Mouse (Mus musculus): ENCODE results near the gene Tmem266. TPM values are rescaled to one million over a fixed set of nuclear protein-coding genes. Genes with fewer than 3 reads are reported as not detected.

Tmem266 gene
- polyA plus RNA-seq, 1 experiment, result 47.5 TPM

DNA sequence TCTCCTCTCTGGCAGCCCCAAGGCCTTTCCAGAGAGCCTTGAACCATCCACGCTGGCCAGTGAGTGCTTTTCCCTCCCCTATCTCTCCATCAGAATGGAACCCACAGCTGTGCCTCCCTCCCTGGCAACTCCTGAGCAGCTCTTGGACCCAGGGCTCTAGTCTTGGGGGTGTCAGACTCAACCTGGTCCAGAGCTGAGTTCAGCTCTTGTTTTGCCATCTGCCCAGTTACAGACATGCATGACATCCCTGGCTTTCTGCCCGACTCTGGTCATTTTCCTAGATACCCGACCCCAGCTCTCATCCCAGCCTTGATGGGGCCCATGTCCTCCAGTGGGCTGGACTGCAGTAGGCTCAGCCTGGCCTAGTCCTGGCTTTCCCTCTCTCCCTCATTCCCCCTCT lies 111.7 kb downstream of the Tmem266 start:
- no peak overlapping the region for H3K4me3 ChIP-seq (replicated peaks; ENCODE audit: insufficient read depth, low read depth, low read length)
- no peak for DNase-seq
- 19% methylated on average over 3 of the region's 3 CpGs for WGBS
- no peaks in the 10 kb centered on the region for H3K27me3 ChIP-seq (ENCODE audit: control insufficient read depth, insufficient read depth, low read length)
- no peak for TF ChIP-seq CTCF (IDR thresholded peaks at IDR 0.05; ENCODE audit: borderline replicate concordance, insufficient read depth, low read depth, low read length)
- TF ChIP-seq POLR2A (IDR thresholded peaks at IDR 0.05; ENCODE audit: borderline replicate concordance, insufficient read depth, low read length), result no peak
- H3K27ac ChIP-seq (ENCODE audit: insufficient read depth, low read length), result no peak overlapping the region
- peaks cover 16% of the 10 kb centered on the region for H3K4me1 ChIP-seq (ENCODE audit: control insufficient read depth, insufficient read depth, low read length)

DNA sequence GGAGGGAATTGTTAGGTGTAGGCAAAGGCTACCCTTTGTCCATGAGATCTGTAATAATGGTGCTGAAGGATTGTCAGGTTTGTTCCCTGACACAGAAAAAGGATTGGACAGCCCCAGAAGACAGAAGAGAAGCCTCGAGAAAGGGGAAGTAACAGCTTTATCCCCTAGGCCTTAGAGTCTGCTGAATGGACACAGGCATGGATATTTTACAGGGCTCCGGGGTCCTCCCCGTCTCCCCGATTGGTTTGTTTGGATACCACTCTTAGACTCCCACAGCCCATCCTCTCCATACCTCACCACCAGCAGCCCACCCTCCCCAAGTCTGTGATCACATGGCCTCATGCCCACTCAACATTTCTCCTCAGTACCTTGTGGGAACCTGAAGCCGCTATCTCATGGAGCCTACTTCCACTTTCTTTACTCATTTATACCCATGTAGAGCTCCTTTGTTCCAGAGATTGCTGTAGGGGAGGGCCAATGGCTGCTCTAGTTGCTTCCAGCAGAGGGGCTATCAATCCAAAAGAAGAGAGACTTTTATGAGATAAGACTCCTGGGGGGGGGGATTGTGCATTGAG lies 112.6 kb downstream of the Tmem266 start:
- WGBS, result 85% methylated on average over 5 of the region's 5 CpGs

DNA sequence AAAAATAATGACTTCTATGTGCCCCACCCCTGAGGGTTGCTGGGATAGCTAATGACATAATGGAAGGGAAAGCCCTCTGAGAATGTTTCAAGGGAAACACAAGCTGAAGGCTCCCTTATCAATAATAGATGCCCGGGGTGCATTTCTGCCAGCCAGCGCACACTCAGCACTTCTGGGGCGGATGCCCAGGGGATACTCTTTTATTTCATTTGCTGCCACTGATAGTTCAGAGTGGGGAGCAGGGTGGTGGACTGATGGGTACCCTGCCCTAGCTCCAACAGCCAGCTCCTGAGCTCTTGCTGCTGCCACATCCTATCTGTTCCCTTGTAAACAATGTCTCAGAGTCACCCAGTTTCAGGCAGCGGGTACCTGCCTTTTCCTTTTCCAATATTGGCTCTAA lies 120.8 kb downstream of the Tmem266 start:
- WGBS, result 89% methylated on average over 4 of the region's 4 CpGs
- DNase-seq, result no peak
- no peak overlapping the region for H3K27ac ChIP-seq (ENCODE audit: insufficient read depth, low read length)
- H3K4me1 ChIP-seq (ENCODE audit: control insufficient read depth, insufficient read depth, low read length), result no peaks in the 10 kb centered on the region
- no peaks in the 10 kb centered on the region for H3K27me3 ChIP-seq (ENCODE audit: control insufficient read depth, insufficient read depth, low read length)
- TF ChIP-seq CTCF (IDR thresholded peaks at IDR 0.05; ENCODE audit: borderline replicate concordance, insufficient read depth, low read depth, low read length), result no peak
- TF ChIP-seq POLR2A (IDR thresholded peaks at IDR 0.05; ENCODE audit: borderline replicate concordance, insufficient read depth, low read length), result no peak
- no peak overlapping the region for H3K4me3 ChIP-seq (replicated peaks; ENCODE audit: insufficient read depth, low read depth, low read length)

More for the DNA sequence above, 112.6 kb downstream of the Tmem266 start:
- Histone ChIP-seq H3K27ac (ENCODE audit: insufficient read depth, low read length) (no peak overlapping the region), H3K4me3 (replicated peaks; ENCODE audit: insufficient read depth, low read depth, low read length) (no peak overlapping the region), H3K4me1 (ENCODE audit: control insufficient read depth, insufficient read depth, low read length) (peaks cover 7% of the 10 kb centered on the region), H3K27me3 (ENCODE audit: control insufficient read depth, insufficient read depth, low read length) (no peaks in the 10 kb centered on the region)
- TF ChIP-seq CTCF (IDR thresholded peaks at IDR 0.05; ENCODE audit: borderline replicate concordance, insufficient read depth, low read depth, low read length) (no peak), POLR2A (IDR thresholded peaks at IDR 0.05; ENCODE audit: borderline replicate concordance, insufficient read depth, low read length) (no peak)
- DNase-seq, result no peak

DNA sequence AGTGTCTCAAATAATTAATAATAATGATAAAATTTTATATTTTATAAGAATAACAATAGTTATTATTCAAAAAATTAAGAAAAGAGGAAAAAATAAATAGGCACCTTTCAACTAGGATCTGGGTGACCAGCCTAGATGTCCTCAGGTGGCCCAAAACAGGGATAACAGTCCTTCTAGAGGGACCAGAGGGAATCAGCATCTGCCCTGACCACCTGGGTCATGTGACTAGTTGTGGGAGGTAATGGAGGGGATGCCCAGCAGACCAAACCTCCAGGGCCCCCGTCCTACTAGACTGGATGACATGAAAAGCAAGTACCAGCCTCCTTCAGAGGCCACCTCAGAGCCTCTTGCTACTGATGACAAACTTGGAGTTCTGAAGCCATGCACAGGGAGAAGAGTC lies 122.4 kb downstream of the Tmem266 start:
- TF ChIP-seq POLR2A (IDR thresholded peaks at IDR 0.05; ENCODE audit: borderline replicate concordance, insufficient read depth, low read length), result no peak
- no peak for TF ChIP-seq CTCF (IDR thresholded peaks at IDR 0.05; ENCODE audit: borderline replicate concordance, insufficient read depth, low read depth, low read length)
- 79% methylated on average over 1 of the region's 1 CpGs for WGBS
- H3K27me3 ChIP-seq (ENCODE audit: control insufficient read depth, insufficient read depth, low read length), result no peaks in the 10 kb centered on the region
- H3K4me3 ChIP-seq (replicated peaks; ENCODE audit: insufficient read depth, low read depth, low read length), result no peak overlapping the region
- H3K27ac ChIP-seq (ENCODE audit: insufficient read depth, low read length), result no peak overlapping the region
- no peaks in the 10 kb centered on the region for H3K4me1 ChIP-seq (ENCODE audit: control insufficient read depth, insufficient read depth, low read length)
- no peak for DNase-seq

DNA sequence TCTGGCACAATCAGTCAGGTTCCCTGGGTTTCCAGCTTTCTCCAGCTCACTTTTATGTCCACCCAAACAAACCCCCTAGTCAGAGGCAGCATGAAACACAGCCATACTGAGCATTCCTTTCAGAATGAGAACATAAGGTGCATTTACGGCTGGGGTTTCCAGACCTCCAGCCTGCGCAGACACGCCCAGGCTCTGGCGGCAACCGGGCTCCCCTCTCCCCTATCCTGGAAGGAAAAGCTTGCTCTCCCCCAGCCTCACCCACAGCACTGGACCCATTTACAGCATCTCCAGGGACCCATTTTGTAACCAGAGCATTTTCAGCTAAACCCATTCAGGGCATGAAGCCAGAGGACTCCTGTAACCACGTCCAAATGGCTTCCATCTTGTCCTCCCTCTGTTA lies 123.3 kb downstream of the Tmem266 start:
- 81% methylated on average over 6 of the region's 6 CpGs for WGBS
- no peak for DNase-seq
- TF ChIP-seq CTCF (IDR thresholded peaks at IDR 0.05; ENCODE audit: borderline replicate concordance, insufficient read depth, low read depth, low read length) (no peak), POLR2A (IDR thresholded peaks at IDR 0.05; ENCODE audit: borderline replicate concordance, insufficient read depth, low read length) (no peak)
- Histone ChIP-seq H3K27ac (ENCODE audit: insufficient read depth, low read length) (no peak overlapping the region), H3K4me1 (ENCODE audit: control insufficient read depth, insufficient read depth, low read length) (no peaks in the 10 kb centered on the region), H3K27me3 (ENCODE audit: control insufficient read depth, insufficient read depth, low read length) (no peaks in the 10 kb centered on the region), H3K4me3 (replicated peaks; ENCODE audit: insufficient read depth, low read depth, low read length) (no peak overlapping the region)

DNA sequence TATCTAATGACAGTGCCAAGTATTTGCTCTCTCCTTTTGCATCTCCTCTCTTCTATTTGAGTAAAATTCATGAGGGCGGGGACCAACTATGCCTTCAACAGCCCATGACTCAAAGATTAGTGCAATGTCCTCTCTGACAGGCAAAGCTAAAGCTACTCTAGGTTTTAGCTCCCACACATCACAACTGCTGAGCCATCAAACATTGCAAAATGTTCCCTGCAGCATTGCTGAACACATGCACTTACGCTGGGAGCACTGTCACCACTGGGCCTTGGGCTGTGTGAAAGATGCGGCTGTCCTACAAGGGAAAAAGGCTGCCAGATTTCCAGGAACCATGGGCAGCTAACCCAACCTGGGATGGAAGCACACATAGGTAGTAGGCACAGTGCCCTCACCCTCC lies 124.7 kb downstream of the Tmem266 start:
- 84% methylated on average over 3 of the region's 3 CpGs for WGBS
- DNase-seq, result no peak
- H3K27me3 ChIP-seq (ENCODE audit: control insufficient read depth, insufficient read depth, low read length), result no peaks in the 10 kb centered on the region

DNA sequence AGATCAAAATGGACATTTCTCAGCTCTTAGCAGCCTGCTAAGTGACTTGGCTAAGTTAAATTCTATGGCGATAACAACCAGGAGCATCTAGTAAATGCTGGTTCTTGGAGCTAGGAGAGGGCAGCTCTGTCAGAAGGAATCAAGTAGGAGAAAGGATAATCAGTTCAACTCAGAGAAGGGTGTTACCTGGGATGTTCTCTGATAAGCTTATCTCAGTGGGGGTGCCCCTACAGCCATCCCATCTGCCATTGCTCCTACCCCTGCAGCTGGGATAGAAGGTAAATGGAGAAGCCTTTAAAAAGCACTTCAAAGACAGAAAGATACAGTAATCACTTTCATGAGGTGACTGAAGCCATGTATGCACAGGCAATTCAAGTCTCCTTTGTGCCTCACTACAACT lies 126.2 kb downstream of the Tmem266 start:
- H3K27ac ChIP-seq (ENCODE audit: insufficient read depth, low read length), result no peak overlapping the region
- H3K4me3 ChIP-seq (replicated peaks; ENCODE audit: insufficient read depth, low read depth, low read length), result no peak overlapping the region
- no peaks in the 10 kb centered on the region for H3K4me1 ChIP-seq (ENCODE audit: control insufficient read depth, insufficient read depth, low read length)
- TF ChIP-seq POLR2A (IDR thresholded peaks at IDR 0.05; ENCODE audit: borderline replicate concordance, insufficient read depth, low read length) (no peak), CTCF (IDR thresholded peaks at IDR 0.05; ENCODE audit: borderline replicate concordance, insufficient read depth, low read depth, low read length) (no peak)
- no peaks in the 10 kb centered on the region for H3K27me3 ChIP-seq (ENCODE audit: control insufficient read depth, insufficient read depth, low read length)
- 100% methylated on average over 1 of the region's 1 CpGs for WGBS
- DNase-seq, result no peak

More for the DNA sequence above, 124.7 kb downstream of the Tmem266 start:
- Histone ChIP-seq H3K4me1 (ENCODE audit: control insufficient read depth, insufficient read depth, low read length) (no peaks in the 10 kb centered on the region), H3K27ac (ENCODE audit: insufficient read depth, low read length) (no peak overlapping the region), H3K4me3 (replicated peaks; ENCODE audit: insufficient read depth, low read depth, low read length) (no peak overlapping the region)
- no peak for TF ChIP-seq CTCF (IDR thresholded peaks at IDR 0.05; ENCODE audit: borderline replicate concordance, insufficient read depth, low read depth, low read length)
- TF ChIP-seq POLR2A (IDR thresholded peaks at IDR 0.05; ENCODE audit: borderline replicate concordance, insufficient read depth, low read length), result no peak

DNA sequence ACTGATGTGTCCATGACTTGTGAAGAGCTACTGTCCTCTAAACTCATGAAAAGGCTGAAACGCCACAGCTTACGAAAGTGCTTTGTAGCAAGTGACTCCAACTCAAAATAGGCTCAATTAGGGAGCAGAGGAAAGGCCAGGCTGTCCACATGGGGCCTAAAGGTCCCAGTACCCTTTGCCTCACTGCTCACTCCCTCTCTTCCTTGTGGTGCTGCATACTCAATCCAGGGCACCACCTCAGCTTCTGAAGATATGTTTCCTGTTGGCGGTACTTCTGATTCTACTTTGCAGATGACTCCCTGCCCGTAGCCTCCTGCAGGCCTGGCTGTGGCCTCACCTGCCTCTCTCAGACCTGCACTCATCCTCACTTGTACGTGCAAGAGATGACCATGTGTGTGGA lies 126.7 kb downstream of the Tmem266 start:
- DNase-seq, result no peak
- H3K27ac ChIP-seq (ENCODE audit: insufficient read depth, low read length), result no peak overlapping the region
- H3K4me3 ChIP-seq (replicated peaks; ENCODE audit: insufficient read depth, low read depth, low read length), result no peak overlapping the region
- no peaks in the 10 kb centered on the region for H3K27me3 ChIP-seq (ENCODE audit: control insufficient read depth, insufficient read depth, low read length)
- no peaks in the 10 kb centered on the region for H3K4me1 ChIP-seq (ENCODE audit: control insufficient read depth, insufficient read depth, low read length)
- WGBS, result 94% methylated on average over 5 of the region's 5 CpGs
- TF ChIP-seq POLR2A (IDR thresholded peaks at IDR 0.05; ENCODE audit: borderline replicate concordance, insufficient read depth, low read length), result no peak
- no peak for TF ChIP-seq CTCF (IDR thresholded peaks at IDR 0.05; ENCODE audit: borderline replicate concordance, insufficient read depth, low read depth, low read length)

Measured in cerebellum, adult 2 months (tissue).